Mouse (Mus musculus) intestine, embryonic 16.5 days (tissue): ENCODE results near the gene Cd2. TPM values are rescaled to one million over a fixed set of nuclear protein-coding genes. Genes with fewer than 3 reads are reported as not detected.

Source experiments
- ATAC-seq: fragments of 200-750 bp; cut with Nextera tagmentation; 2 replicates; pipeline ENCODE4 v1.8.0; 2017; ENCODE audit warnings: moderate TSS enrichment, moderate library complexity
- H3K27ac ChIP-seq: fragments of 300-500 bp; sonication (generic); 2 replicates; pipeline ENCODE4 v1.5.1; 2014; ENCODE audit warnings: mild to moderate bottlenecking, low read length
- H3K27me3 ChIP-seq: fragments of 300-500 bp; sonication (generic); replicated peaks from 2 replicates; pipeline ENCODE4 v1.6.1; 2014; ENCODE audit warnings: low read length, control low read depth, mixed read lengths; ENCODE audit not compliant: control insufficient read depth, insufficient read depth
- H3K36me3 ChIP-seq: fragments of 300-500 bp; sonication (generic); 2 replicates; pipeline ENCODE4 v1.6.1; 2014; ENCODE audit warnings: low read length, control low read depth; ENCODE audit not compliant: control insufficient read depth, insufficient read depth
- H3K4me1 ChIP-seq: fragments of 300-500 bp; sonication (generic); 2 replicates; pipeline ENCODE4 v1.6.1; 2014; ENCODE audit warnings: low read length, control low read depth, mixed read lengths; ENCODE audit not compliant: control insufficient read depth, insufficient read depth
- H3K4me2 ChIP-seq: fragments of 300-500 bp; sonication (generic); 2 replicates; pipeline ENCODE4 v1.6.1; 2014; ENCODE audit warnings: low read depth, low read length, control low read depth
- H3K4me3 ChIP-seq: fragments of 300-500 bp; sonication (generic); 2 replicates; pipeline ENCODE4 v1.5.1; 2014; ENCODE audit warnings: mild to moderate bottlenecking, low read length
- H3K9ac ChIP-seq: fragments of 300-500 bp; sonication (generic); 2 replicates; pipeline ENCODE4 v1.6.1; 2014; ENCODE audit warnings: low read depth, low read length
- H3K9me3 ChIP-seq: fragments of 300-500 bp; sonication (generic); 2 replicates; pipeline ENCODE4 v1.6.1; 2016; ENCODE audit warnings: low read length, control low read depth; ENCODE audit not compliant: control insufficient read depth
- WGBS: fragments of 180-500 bp; shearing (Covaris S2); extraction: QIAGEN DNeasy Blood & Tissue Kit; methylation state at CpG from one replicate; pipeline ENCODE4 v1.1.7; 2014; 5-methylcytosine and 5-hydroxymethylcytosine counted together
- polyA plus RNA-seq: library from polyadenylated mRNA; unstranded; fragments of >200 nt; fragmentation: Nextera tagmentation; extraction: Ambion mirVana; gene quantifications from 2 replicates; pipeline ENCODE4 v1.2.1, GENCODE M21; 2015

Gene Cd2
- polyA plus RNA-seq, 1 experiment from 2014 or later: 0.31 TPM

DNA sequence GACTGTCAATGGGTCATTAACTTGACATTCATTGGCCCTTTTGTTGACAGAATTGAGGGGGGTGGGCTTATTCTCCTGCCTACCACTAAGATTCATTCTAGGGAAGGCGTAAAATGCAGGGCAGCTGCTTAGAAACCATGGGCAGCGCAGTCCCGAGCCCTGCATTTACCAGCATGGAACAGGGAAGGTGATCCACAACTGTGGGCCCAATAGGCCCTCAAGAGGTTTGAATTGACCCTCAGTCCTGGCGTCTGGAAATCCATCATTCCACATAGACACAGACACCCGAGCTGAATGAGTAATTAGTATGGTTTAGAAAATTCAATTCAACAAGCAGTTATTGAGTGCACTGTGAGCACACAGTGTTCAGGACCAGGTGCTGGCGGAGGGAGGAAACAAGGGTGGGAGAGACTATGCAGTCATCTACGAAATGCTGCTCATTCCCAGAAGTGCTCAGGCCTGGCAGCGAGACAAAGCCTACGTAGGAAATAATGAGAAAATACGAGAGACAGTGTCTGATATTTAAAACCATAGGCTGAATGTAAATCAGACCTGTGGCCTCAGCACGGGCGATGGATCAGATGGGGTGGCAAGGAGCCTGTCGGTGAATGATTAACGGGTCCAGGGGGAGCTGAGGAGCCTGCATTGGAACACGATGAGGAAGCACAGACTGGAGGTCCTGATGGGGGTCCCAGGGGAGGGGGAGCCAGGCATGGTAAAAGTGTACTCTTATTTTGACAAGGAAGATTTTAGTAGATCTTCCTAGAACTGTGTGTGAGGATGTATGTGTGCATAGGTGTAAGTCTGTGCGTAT, 50.5 kb downstream of the Cd2 start:
- no peak for ATAC-seq
- no peak overlapping the region for H3K27ac ChIP-seq
- no peak overlapping the region for H3K4me3 ChIP-seq
- H3K27me3 ChIP-seq: no peaks in the 10 kb centered on the region
- no peak overlapping the region for H3K4me2 ChIP-seq
- H3K9ac ChIP-seq: no peak overlapping the region
- H3K4me1 ChIP-seq: peaks cover 4% of the 10 kb centered on the region; the same call in 1 of the 2 replicates
- WGBS: 39% methylated on average over 16 of the region's 16 CpGs
- no peaks in the 10 kb centered on the region for H3K36me3 ChIP-seq
- no peaks in the 10 kb centered on the region for H3K9me3 ChIP-seq

DNA sequence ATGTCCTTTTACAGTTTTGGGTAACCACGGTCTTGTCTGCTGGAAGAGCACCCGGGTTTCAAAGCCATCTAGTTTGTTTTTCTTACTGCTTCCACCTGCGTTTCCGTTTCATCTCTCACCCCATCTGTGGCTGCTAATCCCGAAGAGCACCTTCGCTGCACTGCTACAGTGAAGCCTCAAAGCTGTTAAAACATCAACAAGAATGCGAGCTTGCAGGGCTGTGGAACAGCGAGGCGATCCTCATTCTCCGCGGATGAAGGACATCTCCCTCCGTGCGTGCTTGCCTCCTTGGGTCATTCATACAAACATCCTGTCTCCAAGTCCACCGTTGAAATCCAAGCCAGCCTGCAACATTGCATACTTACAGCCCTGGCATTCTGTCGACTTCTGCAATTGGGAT, 51.5 kb downstream of the Cd2 start:
- no peak for ATAC-seq
- H3K4me2 ChIP-seq: peak overlapping the region; percentile 26; the same call in 1 of the 2 replicates
- H3K4me3 ChIP-seq: no peak overlapping the region
- H3K36me3 ChIP-seq: no peaks in the 10 kb centered on the region
- H3K27ac ChIP-seq: no peak overlapping the region
- H3K9ac ChIP-seq: no peak overlapping the region
- H3K9me3 ChIP-seq: no peaks in the 10 kb centered on the region
- H3K4me1 ChIP-seq: peaks cover 4% of the 10 kb centered on the region; the same call in 1 of the 2 replicates
- WGBS: 34% methylated on average over 15 of the region's 15 CpGs
- no peaks in the 10 kb centered on the region for H3K27me3 ChIP-seq

DNA sequence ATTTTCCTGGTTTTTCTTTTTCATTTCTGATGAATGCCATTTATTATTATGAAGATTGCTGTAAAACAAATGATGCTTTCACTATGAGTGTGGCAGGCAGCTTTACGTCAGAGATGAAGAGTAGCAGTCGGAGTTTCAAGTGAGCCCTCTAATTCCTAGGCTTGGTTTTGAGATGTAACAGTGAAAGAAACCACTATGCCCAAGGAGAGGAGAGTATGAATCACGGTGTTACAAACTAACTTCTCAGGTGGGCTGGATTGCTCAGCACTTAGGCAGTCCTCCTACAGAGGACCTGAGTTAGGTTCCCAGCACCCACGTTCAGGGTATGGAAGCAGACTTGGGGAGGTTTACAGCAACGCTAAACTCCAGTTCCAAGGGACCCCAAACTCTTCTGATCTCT, 52.4 kb downstream of the Cd2 start:
- no peaks in the 10 kb centered on the region for H3K36me3 ChIP-seq
- H3K9me3 ChIP-seq: no peaks in the 10 kb centered on the region
- peaks cover 4% of the 10 kb centered on the region; the same call in 1 of the 2 replicates for H3K4me1 ChIP-seq
- no peak overlapping the region for H3K9ac ChIP-seq
- H3K27me3 ChIP-seq: no peaks in the 10 kb centered on the region
- H3K4me3 ChIP-seq: no peak overlapping the region
- no peak for ATAC-seq
- H3K27ac ChIP-seq: no peak overlapping the region
- no peak overlapping the region for H3K4me2 ChIP-seq
- 90% methylated on average over 5 of the region's 5 CpGs for WGBS

DNA sequence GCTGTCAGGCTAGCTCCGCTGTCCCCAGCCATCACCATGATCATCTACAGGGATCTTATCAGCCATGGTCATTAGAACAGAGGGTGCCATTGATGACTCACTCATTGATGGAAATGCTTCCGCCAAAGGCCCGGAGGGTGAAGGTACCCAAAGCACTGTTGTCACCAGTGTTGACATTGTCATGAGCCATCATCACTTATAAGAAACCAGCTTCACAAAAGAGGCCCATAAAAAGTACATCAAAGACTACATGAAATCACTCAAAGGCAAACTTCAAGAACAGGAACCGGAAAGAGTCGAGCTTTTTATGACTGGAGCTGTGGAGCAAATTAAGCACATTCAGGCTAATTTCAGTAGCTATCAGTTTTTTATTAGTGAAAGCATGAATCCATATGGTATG, 54.3 kb downstream of the Cd2 start:
- WGBS: 73% methylated on average over 5 of the region's 5 CpGs
- peaks cover 4% of the 10 kb centered on the region; the same call in 1 of the 2 replicates for H3K4me1 ChIP-seq
- H3K9me3 ChIP-seq: no peaks in the 10 kb centered on the region
- H3K36me3 ChIP-seq: no peaks in the 10 kb centered on the region
- ATAC-seq: no peak
- no peak overlapping the region for H3K4me2 ChIP-seq
- no peak overlapping the region for H3K27ac ChIP-seq
- H3K27me3 ChIP-seq: no peaks in the 10 kb centered on the region
- H3K4me3 ChIP-seq: no peak overlapping the region
- no peak overlapping the region for H3K9ac ChIP-seq

DNA sequence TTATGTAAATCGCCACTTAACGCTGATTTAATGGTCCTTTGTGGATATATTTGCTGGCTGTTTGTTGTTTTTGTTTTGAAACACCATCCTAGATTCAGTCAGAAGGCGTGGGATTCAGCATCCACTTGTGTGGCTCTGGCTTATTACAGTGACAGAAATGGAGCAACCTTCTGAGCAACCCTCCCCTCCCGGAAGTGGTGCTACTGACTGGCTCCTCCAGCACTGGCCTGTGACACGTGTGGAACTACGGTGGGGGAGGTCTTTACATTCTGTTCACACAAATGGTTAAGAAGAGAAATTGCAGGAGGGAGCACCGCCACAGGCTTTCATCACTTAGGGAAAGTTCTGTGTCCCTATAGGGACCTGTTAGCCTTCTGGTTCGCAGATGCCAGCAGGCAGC, 55.2 kb downstream of the Cd2 start:
- Histone ChIP-seq H3K27ac (no peak overlapping the region), H3K9me3 (no peaks in the 10 kb centered on the region), H3K27me3 (no peaks in the 10 kb centered on the region), H3K4me3 (no peak overlapping the region), H3K9ac (no peak overlapping the region), H3K4me1 (peaks cover 4% of the 10 kb centered on the region; the same call in 1 of the 2 replicates), H3K4me2 (no peak overlapping the region), H3K36me3 (no peaks in the 10 kb centered on the region)
- WGBS: 50% methylated on average over 8 of the region's 8 CpGs
- ATAC-seq: no peak

DNA sequence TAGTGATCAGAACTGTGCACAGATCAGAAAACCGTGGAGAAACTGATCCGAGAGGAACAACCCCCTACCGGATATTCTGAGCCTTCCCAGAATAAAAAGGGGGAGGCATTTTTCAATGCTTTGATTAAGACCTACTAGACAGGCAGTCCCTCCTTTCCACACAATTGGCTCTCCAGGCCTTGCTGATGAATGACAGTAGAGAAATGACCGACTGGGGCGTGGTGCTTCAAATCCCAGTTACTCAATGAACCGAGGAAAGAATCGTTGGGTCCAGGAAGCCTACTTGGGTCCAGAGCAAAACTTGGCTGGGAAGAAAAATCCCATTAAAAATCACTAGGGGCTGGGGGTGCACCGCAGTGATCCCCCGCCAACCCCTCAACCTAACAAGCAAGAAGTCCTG, 57.5 kb downstream of the Cd2 start:
- H3K27ac ChIP-seq: no peak overlapping the region
- no peak for ATAC-seq
- WGBS: 78% methylated on average over 9 of the region's 9 CpGs
- no peak overlapping the region for H3K4me2 ChIP-seq
- no peaks in the 10 kb centered on the region for H3K9me3 ChIP-seq
- no peak overlapping the region for H3K9ac ChIP-seq
- H3K4me1 ChIP-seq: no peaks in the 10 kb centered on the region
- no peaks in the 10 kb centered on the region for H3K36me3 ChIP-seq
- H3K27me3 ChIP-seq: no peaks in the 10 kb centered on the region
- no peak overlapping the region for H3K4me3 ChIP-seq

DNA sequence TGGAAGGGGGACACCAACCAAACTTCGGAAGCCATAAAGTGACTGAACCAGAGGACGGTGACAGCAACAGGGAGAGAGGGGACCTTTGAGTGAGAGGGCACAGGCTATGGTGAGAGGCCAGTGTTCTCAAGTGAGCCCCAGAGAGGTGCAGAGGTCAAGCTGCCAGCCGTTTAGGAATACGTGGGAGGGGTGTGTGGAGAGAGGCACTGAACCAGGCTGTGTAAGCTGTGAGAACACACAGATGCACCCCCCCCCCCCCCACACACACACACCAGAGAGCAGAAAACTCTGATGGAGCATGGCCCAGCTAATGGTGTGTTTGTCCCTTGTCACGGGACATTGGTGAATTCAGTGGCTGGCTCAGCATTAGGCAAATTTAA, 58.2 kb downstream of the Cd2 start:
- Histone ChIP-seq H3K9ac (no peak overlapping the region), H3K27ac (no peak overlapping the region), H3K27me3 (no peaks in the 10 kb centered on the region), H3K4me3 (no peak overlapping the region), H3K9me3 (no peaks in the 10 kb centered on the region), H3K4me1 (no peaks in the 10 kb centered on the region), H3K36me3 (no peaks in the 10 kb centered on the region), H3K4me2 (no peak overlapping the region)
- ATAC-seq: no peak
- WGBS: 47% methylated on average over 5 of the region's 5 CpGs

DNA sequence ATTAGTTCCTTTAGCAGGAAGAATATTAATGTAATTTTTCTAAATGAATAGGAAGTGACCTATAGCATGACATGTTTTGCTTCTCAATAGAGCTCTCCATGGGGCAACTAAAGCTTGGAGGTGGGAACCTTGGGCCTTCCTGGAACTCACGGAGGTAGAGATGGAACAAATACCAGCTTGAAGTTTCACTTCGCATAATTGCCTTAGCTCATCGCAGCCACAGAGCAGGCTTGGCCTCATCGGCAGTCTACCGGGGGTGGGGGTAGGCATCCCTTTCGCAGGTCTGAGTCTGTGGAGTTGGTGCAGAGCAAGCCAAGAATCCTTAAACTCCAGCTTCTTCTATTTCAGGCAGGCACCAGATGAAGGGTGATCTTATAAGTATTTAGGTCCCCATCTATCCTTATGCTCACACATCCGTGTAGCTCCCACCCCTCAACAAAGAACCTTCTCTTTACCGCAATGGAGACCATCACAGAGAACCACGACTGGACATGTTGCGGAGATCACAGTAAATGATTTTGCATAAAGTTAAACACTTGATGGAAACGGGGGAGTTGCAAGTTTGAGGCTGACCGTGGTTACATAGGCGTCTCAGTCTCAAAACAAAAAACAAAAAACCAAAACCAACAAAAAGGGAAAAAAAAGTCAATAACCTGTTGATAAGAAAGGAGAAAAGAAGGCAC, 58.7 kb downstream of the Cd2 start:
- Histone ChIP-seq H3K36me3 (no peaks in the 10 kb centered on the region), H3K4me2 (no peak overlapping the region), H3K9ac (no peak overlapping the region), H3K9me3 (no peaks in the 10 kb centered on the region), H3K27me3 (no peaks in the 10 kb centered on the region), H3K4me1 (no peaks in the 10 kb centered on the region), H3K27ac (no peak overlapping the region), H3K4me3 (no peak overlapping the region)
- 83% methylated on average over 13 of the region's 13 CpGs for WGBS
- ATAC-seq: no peak

DNA sequence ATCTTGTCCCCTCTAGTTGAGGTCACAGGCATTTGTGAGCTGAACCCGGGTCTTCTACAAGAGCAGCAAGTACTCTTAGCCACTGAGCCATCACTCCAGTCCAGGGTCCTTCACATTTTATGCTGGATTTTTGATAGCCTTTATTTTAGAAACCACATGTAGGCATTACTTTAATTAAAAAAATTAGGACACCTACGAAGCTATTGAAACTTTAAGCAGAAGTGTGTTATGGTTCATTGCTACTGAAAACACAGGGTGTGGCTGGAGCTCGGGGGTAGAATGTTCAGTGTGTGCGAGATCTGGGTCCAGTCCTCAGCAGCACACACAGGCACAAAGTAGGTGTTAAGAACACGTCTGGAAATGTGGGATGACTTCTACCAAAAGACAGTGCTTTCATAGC, 59.7 kb downstream of the Cd2 start:
- no peaks in the 10 kb centered on the region for H3K4me1 ChIP-seq
- H3K27ac ChIP-seq: no peak overlapping the region
- no peak overlapping the region for H3K4me2 ChIP-seq
- H3K36me3 ChIP-seq: no peaks in the 10 kb centered on the region
- H3K9ac ChIP-seq: no peak overlapping the region
- no peak overlapping the region for H3K4me3 ChIP-seq
- H3K9me3 ChIP-seq: no peaks in the 10 kb centered on the region
- ATAC-seq: no peak
- WGBS: 86% methylated on average over 5 of the region's 5 CpGs
- H3K27me3 ChIP-seq: no peaks in the 10 kb centered on the region
